Mouse (Mus musculus) cerebellum, adult 2 months (tissue): ENCODE results near the gene Mis18a.

ENCODE experiments used
- CTCF ChIP-seq: fragments of 200-500 bp; IDR thresholded peaks from 2 replicates; pipeline ENCODE4 v1.5.1; 2011; ENCODE audit warnings: low read depth, mild to moderate bottlenecking, control low read depth, low read length, moderate library complexity, borderline replicate concordance; ENCODE audit not compliant: insufficient read depth
- POLR2A ChIP-seq: fragments of 200-500 bp; IDR thresholded peaks from 2 replicates; pipeline ENCODE4 v1.6.1; 2011; ENCODE audit warnings: low read length, control low read depth, borderline replicate concordance; ENCODE audit not compliant: insufficient read depth

- TF ChIP-seq CTCF (no peak), POLR2A (no peak)
Observed at GRCm38 (mm10) chr16:90706279-90706678, 20.9 kb downstream of the Mis18a start.
